Mouse (Mus musculus): Measurements from ENCODE around the gene Epha6. TPM values are rescaled to one million over a fixed set of nuclear protein-coding genes. Genes with fewer than 3 reads are reported as not detected.

Gene Epha6
- polyA plus RNA-seq, 2 experiments = not detected

- H3K27me3 ChIP-seq (ENCODE audit: control insufficient read depth, insufficient read depth, low read length) = no peaks in the 10 kb centered on the region
- H3K9me3 ChIP-seq (ENCODE audit: control insufficient read depth, low read length) = no peaks in the 10 kb centered on the region
- no peak for ATAC-seq (ENCODE audit: insufficient read depth)
- no peaks in the 10 kb centered on the region for H3K36me3 ChIP-seq (replicated peaks; ENCODE audit: control insufficient read depth, insufficient read depth, low read depth)
- no peak overlapping the region for H3K27ac ChIP-seq
- DNase-seq (ENCODE audit: low read depth in 3 of 3, low spot score in 3 of 3) = no peak
- H3K4me2 ChIP-seq (ENCODE audit: low read depth) = no peak overlapping the region
- TF ChIP-seq EP300 (IDR thresholded peaks at IDR 0.05; ENCODE audit: low read depth) (no peak), CTCF (IDR thresholded peaks at IDR 0.05; ENCODE audit: low read depth) (no peak)
- no peak overlapping the region for H3K4me3 ChIP-seq (ENCODE audit: insufficient read depth in 1 of 2, low read depth in 2 of 2, low read length in 2 of 2)
- 65% methylated on average over 7 of the region's 7 CpGs for WGBS (ENCODE audit: insufficient replicate concordance)
- H3K9ac ChIP-seq (replicated peaks) = no peak overlapping the region
- no peaks in the 10 kb centered on the region for H3K4me1 ChIP-seq (replicated peaks; ENCODE audit: control insufficient read depth in 2 of 2, insufficient read depth in 2 of 2, low read length in 1 of 2)
Observed at GRCm38 (mm10) chr16:59854160-59854717, 751.1 kb downstream of the Epha6 start.

- WGBS (ENCODE audit: insufficient replicate concordance) = 50% methylated on average over 2 of the region's 2 CpGs
- Histone ChIP-seq H3K9ac (replicated peaks) (no peak overlapping the region), H3K4me1 (replicated peaks; ENCODE audit: control insufficient read depth in 2 of 2, insufficient read depth in 2 of 2, low read length in 1 of 2) (no peaks in the 10 kb centered on the region), H3K9me3 (ENCODE audit: control insufficient read depth, low read length) (no peaks in the 10 kb centered on the region), H3K4me3 (ENCODE audit: insufficient read depth in 1 of 2, low read depth in 2 of 2, low read length in 2 of 2) (no peak overlapping the region), H3K4me2 (ENCODE audit: low read depth) (no peak overlapping the region), H3K27me3 (ENCODE audit: control insufficient read depth, insufficient read depth, low read length) (no peaks in the 10 kb centered on the region), H3K27ac (no peak overlapping the region), H3K36me3 (replicated peaks; ENCODE audit: control insufficient read depth, insufficient read depth, low read depth) (no peaks in the 10 kb centered on the region)
- TF ChIP-seq CTCF (IDR thresholded peaks at IDR 0.05; ENCODE audit: low read depth) = no peak
- TF ChIP-seq EP300 (IDR thresholded peaks at IDR 0.05; ENCODE audit: low read depth) = no peak
- DNase-seq (ENCODE audit: low read depth in 3 of 3, low spot score in 3 of 3) = no peak
- ATAC-seq (ENCODE audit: insufficient read depth) = no peak
Observed at GRCm38 (mm10) chr16:59852689-59853088, 752.6 kb downstream of the Epha6 start.

- DNase-seq (ENCODE audit: low read depth in 3 of 3, low spot score in 3 of 3) = no peak
- H3K4me1 ChIP-seq (replicated peaks; ENCODE audit: control insufficient read depth in 2 of 2, insufficient read depth in 2 of 2, low read length in 1 of 2) = no peaks in the 10 kb centered on the region
Observed at GRCm38 (mm10) chr16:59846574-59846973, 758.8 kb downstream of the Epha6 start.

GRCm38 (mm10) chr16:59836778-59837177, 768.6 kb downstream of the Epha6 start:
- H3K27me3 ChIP-seq (ENCODE audit: control insufficient read depth, insufficient read depth, low read length) = no peaks in the 10 kb centered on the region
- no peak overlapping the region for H3K27ac ChIP-seq
- ATAC-seq (ENCODE audit: insufficient read depth) = no peak
- TF ChIP-seq EP300 (IDR thresholded peaks at IDR 0.05; ENCODE audit: low read depth) = no peak
- TF ChIP-seq CTCF (IDR thresholded peaks at IDR 0.05; ENCODE audit: low read depth) = no peak
- H3K4me1 ChIP-seq (replicated peaks; ENCODE audit: control insufficient read depth in 2 of 2, insufficient read depth in 2 of 2, low read length in 1 of 2) = no peaks in the 10 kb centered on the region
- H3K4me2 ChIP-seq (ENCODE audit: low read depth) = no peak overlapping the region
- DNase-seq (ENCODE audit: low read depth in 3 of 3, low spot score in 3 of 3) = no peak
- H3K9ac ChIP-seq (replicated peaks) = no peak overlapping the region
- H3K36me3 ChIP-seq (replicated peaks; ENCODE audit: control insufficient read depth, insufficient read depth, low read depth) = no peaks in the 10 kb centered on the region
- WGBS (ENCODE audit: insufficient replicate concordance) = 56% methylated on average over 4 of the region's 4 CpGs
- no peaks in the 10 kb centered on the region for H3K9me3 ChIP-seq (ENCODE audit: control insufficient read depth, low read length)
- H3K4me3 ChIP-seq (ENCODE audit: insufficient read depth in 1 of 2, low read depth in 2 of 2, low read length in 2 of 2) = no peak overlapping the region

More at GRCm38 (mm10) chr16:59846574-59846973, 758.8 kb downstream of the Epha6 start:
- Histone ChIP-seq H3K27ac (no peak overlapping the region), H3K4me3 (ENCODE audit: insufficient read depth in 1 of 2, low read depth in 2 of 2, low read length in 2 of 2) (no peak overlapping the region), H3K9ac (replicated peaks) (no peak overlapping the region), H3K4me2 (ENCODE audit: low read depth) (no peak overlapping the region), H3K36me3 (replicated peaks; ENCODE audit: control insufficient read depth, insufficient read depth, low read depth) (no peaks in the 10 kb centered on the region), H3K9me3 (ENCODE audit: control insufficient read depth, low read length) (no peaks in the 10 kb centered on the region), H3K27me3 (ENCODE audit: control insufficient read depth, insufficient read depth, low read length) (no peaks in the 10 kb centered on the region)
- no peak for ATAC-seq (ENCODE audit: insufficient read depth)
- TF ChIP-seq EP300 (IDR thresholded peaks at IDR 0.05; ENCODE audit: low read depth) (no peak), CTCF (IDR thresholded peaks at IDR 0.05; ENCODE audit: low read depth) (peak; percentile 46; the same call in 1 of the 2 replicates)
- WGBS (ENCODE audit: insufficient replicate concordance) = 13% methylated on average over 3 of the region's 3 CpGs

GRCm38 (mm10) chr16:59836304-59836703, 769.0 kb downstream of the Epha6 start:
- H3K4me2 ChIP-seq (ENCODE audit: low read depth) = no peak overlapping the region
- H3K4me3 ChIP-seq (ENCODE audit: insufficient read depth in 1 of 2, low read depth in 2 of 2, low read length in 2 of 2) = no peak overlapping the region
- no peaks in the 10 kb centered on the region for H3K36me3 ChIP-seq (replicated peaks; ENCODE audit: control insufficient read depth, insufficient read depth, low read depth)
- H3K27ac ChIP-seq = no peak overlapping the region
- ATAC-seq (ENCODE audit: insufficient read depth) (no peak), DNase-seq (ENCODE audit: low read depth in 3 of 3, low spot score in 3 of 3) (no peak)
- no peaks in the 10 kb centered on the region for H3K4me1 ChIP-seq (replicated peaks; ENCODE audit: control insufficient read depth in 2 of 2, insufficient read depth in 2 of 2, low read length in 1 of 2)
- no peaks in the 10 kb centered on the region for H3K9me3 ChIP-seq (ENCODE audit: control insufficient read depth, low read length)
- H3K9ac ChIP-seq (replicated peaks) = no peak overlapping the region
- no peaks in the 10 kb centered on the region for H3K27me3 ChIP-seq (ENCODE audit: control insufficient read depth, insufficient read depth, low read length)
- WGBS (ENCODE audit: insufficient replicate concordance) = 67% methylated on average over 10 of the region's 10 CpGs
- TF ChIP-seq CTCF (IDR thresholded peaks at IDR 0.05; ENCODE audit: low read depth) (no peak), EP300 (IDR thresholded peaks at IDR 0.05; ENCODE audit: low read depth) (no peak)

All from liver, embryonic 14.5 days (tissue).